ENCODE assay signal across 15 mouse cellular contexts in genomic region chr2:128704474-128704873, GRCm38 (mm10). TPM values are rescaled to one million over a fixed set of nuclear protein-coding genes. Genes with fewer than 3 reads are reported as not detected.
DNase-seq lines count a peak whose midpoint lies in the region; ATAC-seq and TF ChIP-seq lines count a peak whose summit lies in the region.
"Had no signal": no experiment of that assay in that cellular context is flagged by ENCODE, and none has a peak within 500 bp of the region (broad histone marks: within the 10 kb centered on the region; RNA-seq: fewer than 3 reads in every experiment).

No protein-coding gene starts in this region.

- TF ChIP-seq EP300 in lung, postnatal 0 days (IDR thresholded peaks at IDR 0.05): peak; percentile 70; the same call in 1 of the 2 replicates

- peak overlapping the region; percentile 84 for H3K27ac ChIP-seq in layer of hippocampus, adult 2 months
- no peak overlapping the region for H3K27ac ChIP-seq in lung, postnatal 0 days (ENCODE audit: low read length)
- H3K27ac ChIP-seq: forebrain, embryonic 13.5 days; liver, embryonic 14.5 days; midbrain, embryonic 15.5 days; neural tube, embryonic 15.5 days had no signal

- H3K4me1 ChIP-seq in lung, postnatal 0 days (ENCODE audit: insufficient read depth, low read depth, low read length): peaks cover 3% of the 10 kb centered on the region; the same call in 1 of the 2 replicates
- H3K4me1 ChIP-seq: neural tube, embryonic 15.5 days had no signal

- no peaks in the 10 kb centered on the region for H3K27me3 ChIP-seq in lung, postnatal 0 days (replicated peaks; ENCODE audit: insufficient read depth, low read length)

- intact Hi-C loops in heart, postnatal 36 days (cut with DNase I): no loop called here

- WGBS in lung, postnatal 0 days: 56% methylated on average over 3 of the region's 3 CpGs

- no peaks in the 10 kb centered on the region for H3K9me3 ChIP-seq in lung, postnatal 0 days (ENCODE audit: low read length)
- H3K9me3 ChIP-seq: forebrain, embryonic 13.5 days; midbrain, embryonic 15.5 days; neural tube, embryonic 15.5 days had no signal

- H3K4me3 ChIP-seq in layer of hippocampus, adult 2 months: peak overlapping the region; percentile 35; the same call in 1 of the 2 replicates
- no peak overlapping the region for H3K4me3 ChIP-seq in lung, postnatal 0 days (ENCODE audit: low read depth, low read length)
- H3K4me3 ChIP-seq: forebrain, embryonic 13.5 days; midbrain, embryonic 15.5 days; neural tube, embryonic 15.5 days had no signal

- no peaks in the 10 kb centered on the region for H3K36me3 ChIP-seq in lung, postnatal 0 days (ENCODE audit: insufficient read depth, low read length)
- H3K36me3 ChIP-seq: midbrain, embryonic 15.5 days; neural tube, embryonic 15.5 days had no signal

- H3K4me2 ChIP-seq in lung, postnatal 0 days (replicated peaks; ENCODE audit: low read depth, low read length): peak overlapping the region; percentile 33; the same call in 1 of the 2 replicates
- H3K4me2 ChIP-seq: forebrain, embryonic 13.5 days; midbrain, embryonic 15.5 days; neural tube, embryonic 15.5 days had no signal

- peak; percentile 85 for ATAC-seq in lung, postnatal 0 days
- no peak for ATAC-seq in erythroid progenitor cell, adult 5-6 weeks (replicated peaks; ENCODE audit: low FRiP score, poor library complexity, severe bottlenecking)
- ATAC-seq: forebrain, embryonic 13.5 days; midbrain, embryonic 15.5 days had no signal

- no peak overlapping the region for H3K9ac ChIP-seq in lung, postnatal 0 days (replicated peaks; ENCODE audit: low read depth)
- H3K9ac ChIP-seq: forebrain, embryonic 13.5 days; liver, embryonic 14.5 days; midbrain, embryonic 15.5 days; neural tube, embryonic 15.5 days had no signal

- TF ChIP-seq CTCF in layer of hippocampus, adult 2 months (conservative IDR thresholded peaks at IDR 0.05): peak; percentile 19; the same call in 1 of the 2 replicates
- TF ChIP-seq CTCF in lung, postnatal 0 days (IDR thresholded peaks at IDR 0.05): peak; percentile 43

- peak; percentile 20 to 62 for DNase-seq in adrenal gland, adult (ENCODE audit: inconsistent age in 2 of 2, low spot score in 1 of 2)
- no peak for DNase-seq in adrenal gland, postnatal 10 days
- peak; percentile 16 to 42 for DNase-seq in layer of hippocampus, adult 2 months (ENCODE audit: low spot score in 2 of 2)
- DNase-seq in layer of hippocampus, adult 9-11 months: no peak
- DNase-seq in heart, postnatal 36 days: peak; percentile 24 to 39
- peak; percentile 41 for DNase-seq in lung, postnatal 0 days (ENCODE audit: low spot score)
- no peak for DNase-seq in cerebellum, adult 8-10 months
- DNase-seq: cerebellum, adult 11 months; gastrocnemius, postnatal 10 days; thymus, postnatal 4 days had no signal

RNA-seq across cellular contexts. Expression of gene Mertk, which starts 5.7 kb away (rescaled TPM):
- 10 to 100 TPM in 1 of 2 experiments, 1 to 10 TPM in 1; 10.0 to 12.9 TPM for total RNA-seq in adrenal gland, postnatal 10 days (2021)
- total RNA-seq in layer of hippocampus, adult 2 months (2021): 10 to 100 TPM; 36.0 to 38.5 TPM
- total RNA-seq in heart, postnatal 36 days (2021): 1 to 10 TPM; 5.6 to 6.7 TPM
- 8.3 and 10.4 TPM in 2 replicates for polyA plus RNA-seq in lung, postnatal 0 days (2015; fragmentation: Nextera tagmentation; extraction: Ambion mirVana)
- 1.7 and 6.1 TPM in 2 replicates for total RNA-seq in erythroid progenitor cell, adult 5-6 weeks (2015; ENCODE audit: low replicate concordance)
- total RNA-seq in erythroid progenitor cell, adult 5-6 weeks (2017; ENCODE audit: low replicate concordance): 3.2 and 6.4 TPM in 2 replicates

RNA-seq across cellular contexts. Expression of gene Anapc1, which starts 17.3 kb away (rescaled TPM):
- 10 to 100 TPM; 60.5 to 85.7 TPM for total RNA-seq in adrenal gland, postnatal 10 days (2021)
- 10 to 100 TPM; 63.8 to 70.4 TPM for total RNA-seq in layer of hippocampus, adult 2 months (2021)
- total RNA-seq in heart, postnatal 36 days (2021): 10 to 100 TPM; 39.0 to 46.9 TPM
- 15.9 and 20.4 TPM in 2 replicates for polyA plus RNA-seq in lung, postnatal 0 days (2015; fragmentation: Nextera tagmentation; extraction: Ambion mirVana)
- 74.6 and 88.4 TPM in 2 replicates for total RNA-seq in erythroid progenitor cell, adult 5-6 weeks (2015; ENCODE audit: low replicate concordance)
- total RNA-seq in erythroid progenitor cell, adult 5-6 weeks (2017; ENCODE audit: low replicate concordance): 93.8 and 97.8 TPM in 2 replicates

Comparison
In these comparisons a context has a peak if more than half of its experiments do, and no peak if none do; other contexts are left out.
1. DNase-seq: peak in adrenal gland, adult (2 of 2), layer of hippocampus, adult 2 months (2 of 2), heart, postnatal 36 days (2 of 2) and lung, postnatal 0 days (single experiment); none in adrenal gland, postnatal 10 days (single experiment), layer of hippocampus, adult 9-11 months (single experiment) and cerebellum, adult 8-10 months (single experiment).